Mouse (Mus musculus): ENCODE results near the gene Tuba1b. TPM values are rescaled to one million over a fixed set of nuclear protein-coding genes. Genes with fewer than 3 reads are reported as not detected.

Tuba1b gene
- polyA plus RNA-seq, 1 experiment from 2014 or later = 1,892 TPM

DNA sequence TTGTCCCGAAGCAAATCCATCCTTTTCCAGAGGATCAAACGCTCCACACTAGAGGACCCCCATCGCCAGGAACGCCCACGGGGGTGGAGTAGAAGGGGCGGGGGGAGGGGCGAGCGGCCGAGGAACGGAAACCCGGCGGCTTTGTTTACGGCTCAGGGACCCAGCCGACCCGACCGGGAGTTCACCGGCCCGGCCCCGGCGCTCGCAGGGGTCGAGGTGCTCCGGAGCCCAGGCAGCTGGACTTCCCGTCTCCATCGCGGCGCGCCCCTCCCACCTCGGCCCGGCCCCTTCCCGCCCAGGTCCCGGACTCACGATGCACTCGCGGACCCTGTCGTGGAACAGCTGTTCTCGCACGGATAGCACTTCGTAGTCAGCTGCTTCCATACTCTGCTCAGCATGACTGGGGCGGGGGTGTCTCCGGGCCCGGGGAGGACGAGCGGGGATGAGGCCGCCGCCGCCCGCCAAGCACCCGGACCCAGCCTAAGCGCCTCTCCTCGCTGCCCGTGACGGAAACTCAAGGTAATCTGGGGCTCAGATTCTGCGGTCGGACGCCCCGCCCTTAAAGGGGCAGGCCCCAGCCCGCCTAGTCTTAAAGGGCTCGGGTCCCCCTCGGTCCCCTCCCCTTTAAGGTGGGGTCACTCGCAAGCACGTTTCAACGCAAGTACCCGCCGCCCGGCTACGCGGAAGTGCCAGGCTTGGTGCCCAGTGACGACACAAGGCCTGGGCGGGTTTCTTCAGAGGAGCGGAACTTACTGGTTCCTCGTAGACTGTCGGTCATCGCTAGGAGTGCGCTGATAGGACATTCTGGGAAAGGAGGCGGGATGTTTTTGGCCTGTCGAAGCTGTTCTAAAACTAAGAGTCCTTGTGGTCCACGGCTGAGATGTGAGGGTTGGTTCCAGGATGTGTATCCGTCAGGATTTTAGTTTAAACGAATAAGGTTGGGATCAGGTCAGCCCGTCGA lies 16.5 kb downstream of the Tuba1b start, which contains the start of gene Lmbr1l:
Gene Lmbr1l, minus strand, starts transcription at position 694 of the 961 bp plus-strand sequence.
- H3K27ac ChIP-seq (ENCODE audit: low read length) = peak within 1 kb of the TSS; percentile 96
- H3K27me3 ChIP-seq (ENCODE audit: control insufficient read depth, insufficient read depth, low read depth, low read length) = no peaks in the 10 kb centered on the region
- peak within 1 kb of the TSS; percentile 80 for H3K4me3 ChIP-seq (ENCODE audit: low read length)
- WGBS = under 1% methylated on average over 82 of the region's 82 CpGs
- H3K4me2 ChIP-seq (ENCODE audit: low read depth, low read length) = peak within 1 kb of the TSS; percentile 81
- no peaks in the 10 kb centered on the region for H3K36me3 ChIP-seq (ENCODE audit: control insufficient read depth, insufficient read depth, low read length)
- peaks cover 9% of the 10 kb centered on the region for H3K4me1 ChIP-seq (replicated peaks; ENCODE audit: control insufficient read depth, insufficient read depth, low read length)
- H3K9ac ChIP-seq (ENCODE audit: low read length) = peak within 1 kb of the TSS; percentile 82
- ATAC-seq (ENCODE audit: low read depth) = peak; percentile 98
- no peaks in the 10 kb centered on the region for H3K9me3 ChIP-seq (ENCODE audit: control insufficient read depth, low read length)

DNA sequence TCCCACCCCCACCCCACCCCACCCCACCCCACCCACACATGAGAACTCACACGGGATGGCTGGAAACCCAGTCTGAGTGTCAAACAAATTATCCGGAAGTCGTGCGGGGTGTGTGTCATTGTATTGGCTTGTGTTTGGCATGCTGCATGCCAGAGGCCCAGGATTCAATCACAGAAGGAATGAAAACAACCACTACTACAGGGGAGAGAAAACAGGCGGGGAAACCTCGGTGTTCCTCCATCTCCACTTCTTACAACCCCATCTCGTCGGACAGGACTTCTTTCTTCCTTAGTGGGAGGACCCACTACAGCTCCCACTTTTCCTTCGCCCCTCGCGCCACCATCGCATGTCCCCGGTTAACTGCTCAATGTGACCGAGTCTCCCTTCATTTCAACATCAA lies 17.3 kb downstream of the Tuba1b start:
- ATAC-seq (ENCODE audit: low read depth) = no peak
- Histone ChIP-seq H3K4me2 (ENCODE audit: low read depth, low read length) (peak overlapping the region; percentile 81), H3K9ac (ENCODE audit: low read length) (peak overlapping the region; percentile 82), H3K4me1 (replicated peaks; ENCODE audit: control insufficient read depth, insufficient read depth, low read length) (peaks cover 9% of the 10 kb centered on the region), H3K27me3 (ENCODE audit: control insufficient read depth, insufficient read depth, low read depth, low read length) (no peaks in the 10 kb centered on the region), H3K36me3 (ENCODE audit: control insufficient read depth, insufficient read depth, low read length) (peaks cover 3% of the 10 kb centered on the region; the same call in 1 of the 2 replicates), H3K27ac (ENCODE audit: low read length) (peak overlapping the region; percentile 96), H3K4me3 (ENCODE audit: low read length) (peak overlapping the region; percentile 80), H3K9me3 (ENCODE audit: control insufficient read depth, low read length) (no peaks in the 10 kb centered on the region)
- 0% methylated on average over 14 of the region's 14 CpGs for WGBS

DNA sequence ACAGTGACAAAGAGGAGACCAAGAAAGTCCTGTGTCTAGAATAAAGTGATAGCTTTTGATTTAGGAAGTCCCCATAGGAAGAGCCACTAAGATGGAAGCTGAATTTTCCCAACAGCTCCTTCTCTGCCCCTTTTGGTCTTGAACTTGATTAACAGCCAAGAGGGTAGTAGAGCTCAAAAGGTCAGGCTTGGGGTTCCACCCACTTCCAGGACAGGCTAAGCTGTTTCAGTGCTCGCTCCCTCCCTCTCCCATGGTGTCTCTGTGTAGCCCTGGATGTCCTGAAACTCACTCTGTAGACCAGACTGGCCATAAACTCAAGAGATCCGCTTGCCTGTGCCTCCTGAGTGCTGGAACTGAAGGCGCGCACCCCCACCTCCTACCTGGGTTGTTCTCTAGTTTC lies 18.3 kb downstream of the Tuba1b start:
- no peaks in the 10 kb centered on the region for H3K27me3 ChIP-seq (ENCODE audit: control insufficient read depth, insufficient read depth, low read depth, low read length)
- WGBS = 92% methylated on average over 4 of the region's 4 CpGs
- peaks cover 10% of the 10 kb centered on the region for H3K36me3 ChIP-seq (ENCODE audit: control insufficient read depth, insufficient read depth, low read length)
- H3K9ac ChIP-seq (ENCODE audit: low read length) = no peak overlapping the region
- no peak overlapping the region for H3K27ac ChIP-seq (ENCODE audit: low read length)
- H3K4me2 ChIP-seq (ENCODE audit: low read depth, low read length) = peak overlapping the region; percentile 81; the same call in 1 of the 2 replicates
- no peaks in the 10 kb centered on the region for H3K9me3 ChIP-seq (ENCODE audit: control insufficient read depth, low read length)
- no peak for ATAC-seq (ENCODE audit: low read depth)
- H3K4me1 ChIP-seq (replicated peaks; ENCODE audit: control insufficient read depth, insufficient read depth, low read length) = peaks cover 9% of the 10 kb centered on the region
- H3K4me3 ChIP-seq (ENCODE audit: low read length) = no peak overlapping the region

DNA sequence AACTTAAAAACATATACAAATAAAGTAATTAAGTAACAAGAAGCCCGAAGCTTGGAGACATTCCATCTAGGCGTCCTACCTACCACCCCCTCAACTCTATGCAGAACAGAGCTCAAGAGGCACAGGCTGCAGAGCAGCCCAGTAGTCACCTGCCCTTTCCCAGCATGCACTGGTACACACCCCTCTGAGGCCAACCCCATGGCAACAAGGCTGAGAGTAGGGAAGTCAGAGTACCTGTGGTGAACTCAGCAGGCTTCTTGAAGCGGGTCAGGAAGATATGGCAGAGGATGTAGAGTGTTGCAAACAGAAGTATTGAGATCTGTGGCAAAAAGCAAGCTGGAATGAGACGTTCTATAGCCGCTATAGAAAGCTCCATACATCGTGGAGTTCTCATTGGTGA lies 19.5 kb downstream of the Tuba1b start:
- no peak overlapping the region for H3K4me2 ChIP-seq (ENCODE audit: low read depth, low read length)
- H3K4me1 ChIP-seq (replicated peaks; ENCODE audit: control insufficient read depth, insufficient read depth, low read length) = peaks cover 9% of the 10 kb centered on the region
- no peak for ATAC-seq (ENCODE audit: low read depth)
- peaks cover 15% of the 10 kb centered on the region for H3K36me3 ChIP-seq (ENCODE audit: control insufficient read depth, insufficient read depth, low read length)
- no peak overlapping the region for H3K27ac ChIP-seq (ENCODE audit: low read length)
- H3K9ac ChIP-seq (ENCODE audit: low read length) = no peak overlapping the region
- WGBS = 84% methylated on average over 6 of the region's 6 CpGs
- H3K4me3 ChIP-seq (ENCODE audit: low read length) = no peak overlapping the region
- H3K27me3 ChIP-seq (ENCODE audit: control insufficient read depth, insufficient read depth, low read depth, low read length) = no peaks in the 10 kb centered on the region
- no peaks in the 10 kb centered on the region for H3K9me3 ChIP-seq (ENCODE audit: control insufficient read depth, low read length)

DNA sequence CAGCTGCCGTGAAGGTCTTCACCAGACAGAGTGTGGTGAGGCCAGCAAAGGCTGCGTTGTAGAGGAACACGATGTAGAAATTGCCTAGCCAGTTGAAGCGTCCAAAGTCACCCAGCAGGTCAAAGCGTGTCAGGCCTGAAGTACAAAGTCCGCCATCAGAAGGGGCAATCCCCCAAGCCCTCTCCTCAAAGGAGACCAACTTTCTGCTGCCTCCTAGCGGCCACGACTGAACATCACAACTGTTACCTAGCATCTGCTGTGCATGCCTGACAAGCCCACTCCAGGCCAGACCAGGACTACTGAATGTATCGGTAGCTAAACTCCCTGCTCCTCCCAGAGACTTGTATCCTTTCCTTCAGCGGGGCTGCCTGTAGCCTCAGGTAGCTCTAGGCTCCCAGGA lies 29.7 kb downstream of the Tuba1b start:
- Histone ChIP-seq H3K27ac (ENCODE audit: low read length) (no peak overlapping the region), H3K4me1 (replicated peaks; ENCODE audit: control insufficient read depth, insufficient read depth, low read length) (no peaks in the 10 kb centered on the region), H3K9ac (ENCODE audit: low read length) (no peak overlapping the region), H3K36me3 (ENCODE audit: control insufficient read depth, insufficient read depth, low read length) (peaks cover 26% of the 10 kb centered on the region), H3K4me3 (ENCODE audit: low read length) (no peak overlapping the region), H3K27me3 (ENCODE audit: control insufficient read depth, insufficient read depth, low read depth, low read length) (no peaks in the 10 kb centered on the region), H3K9me3 (ENCODE audit: control insufficient read depth, low read length) (no peaks in the 10 kb centered on the region), H3K4me2 (ENCODE audit: low read depth, low read length) (no peak overlapping the region)
- no peak for ATAC-seq (ENCODE audit: low read depth)
- 31% methylated on average over 10 of the region's 10 CpGs for WGBS

DNA sequence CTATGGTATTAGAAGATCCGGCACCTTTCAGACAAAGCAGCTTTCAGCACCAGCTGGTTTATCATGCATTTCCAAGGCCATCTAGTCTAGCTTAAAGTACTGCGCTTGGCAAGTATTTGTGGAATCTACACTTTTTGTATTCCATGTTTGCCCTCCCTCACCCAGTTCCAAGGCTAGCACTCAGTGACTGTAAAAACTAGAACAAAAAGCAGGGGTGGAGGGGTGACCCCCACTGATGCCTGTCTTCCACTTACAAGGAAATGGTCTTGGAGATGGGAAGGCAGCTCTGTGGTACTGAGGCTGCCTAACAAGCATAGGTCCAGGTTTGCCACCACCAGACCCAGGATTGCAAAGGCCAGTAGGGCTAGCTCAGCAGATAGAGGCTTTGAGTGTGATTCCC lies 31.8 kb downstream of the Tuba1b start:
- WGBS = 83% methylated on average over 2 of the region's 2 CpGs
- Histone ChIP-seq H3K36me3 (ENCODE audit: control insufficient read depth, insufficient read depth, low read length) (peaks cover 18% of the 10 kb centered on the region), H3K4me2 (ENCODE audit: low read depth, low read length) (no peak overlapping the region), H3K9me3 (ENCODE audit: control insufficient read depth, low read length) (no peaks in the 10 kb centered on the region), H3K4me1 (replicated peaks; ENCODE audit: control insufficient read depth, insufficient read depth, low read length) (peaks cover 7% of the 10 kb centered on the region), H3K4me3 (ENCODE audit: low read length) (no peak overlapping the region), H3K27me3 (ENCODE audit: control insufficient read depth, insufficient read depth, low read depth, low read length) (peaks cover 16% of the 10 kb centered on the region), H3K9ac (ENCODE audit: low read length) (no peak overlapping the region), H3K27ac (ENCODE audit: low read length) (no peak overlapping the region)
- ATAC-seq (ENCODE audit: low read depth) = no peak

DNA sequence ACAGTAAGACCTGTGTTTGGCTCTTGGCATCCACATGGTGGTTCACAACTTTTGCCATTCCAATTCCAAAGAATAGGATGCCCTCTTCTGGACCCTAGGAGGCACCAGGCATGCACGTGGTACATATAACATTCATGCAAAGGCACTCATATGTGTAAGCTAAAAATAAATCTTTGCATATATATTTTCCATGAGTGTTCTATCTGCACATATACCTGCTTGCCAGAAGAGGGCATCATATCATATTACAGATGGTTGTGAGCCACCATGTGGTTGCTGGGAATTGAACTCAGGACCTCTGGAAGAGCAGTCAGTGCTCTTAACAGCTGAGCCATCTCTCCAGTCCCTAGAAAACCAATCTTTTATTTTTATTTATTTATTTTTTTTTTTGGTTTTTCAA lies 32.8 kb downstream of the Tuba1b start:
- H3K4me3 ChIP-seq (ENCODE audit: low read length) = no peak overlapping the region
- no peak overlapping the region for H3K4me2 ChIP-seq (ENCODE audit: low read depth, low read length)
- no peak overlapping the region for H3K27ac ChIP-seq (ENCODE audit: low read length)
- no peak for ATAC-seq (ENCODE audit: low read depth)
- H3K9me3 ChIP-seq (ENCODE audit: control insufficient read depth, low read length) = no peaks in the 10 kb centered on the region
- H3K4me1 ChIP-seq (replicated peaks; ENCODE audit: control insufficient read depth, insufficient read depth, low read length) = peaks cover 8% of the 10 kb centered on the region
- H3K36me3 ChIP-seq (ENCODE audit: control insufficient read depth, insufficient read depth, low read length) = peaks cover 12% of the 10 kb centered on the region
- H3K27me3 ChIP-seq (ENCODE audit: control insufficient read depth, insufficient read depth, low read depth, low read length) = peaks cover 26% of the 10 kb centered on the region
- WGBS = 60% methylated on average over 1 of the region's 1 CpGs
- H3K9ac ChIP-seq (ENCODE audit: low read length) = no peak overlapping the region

DNA sequence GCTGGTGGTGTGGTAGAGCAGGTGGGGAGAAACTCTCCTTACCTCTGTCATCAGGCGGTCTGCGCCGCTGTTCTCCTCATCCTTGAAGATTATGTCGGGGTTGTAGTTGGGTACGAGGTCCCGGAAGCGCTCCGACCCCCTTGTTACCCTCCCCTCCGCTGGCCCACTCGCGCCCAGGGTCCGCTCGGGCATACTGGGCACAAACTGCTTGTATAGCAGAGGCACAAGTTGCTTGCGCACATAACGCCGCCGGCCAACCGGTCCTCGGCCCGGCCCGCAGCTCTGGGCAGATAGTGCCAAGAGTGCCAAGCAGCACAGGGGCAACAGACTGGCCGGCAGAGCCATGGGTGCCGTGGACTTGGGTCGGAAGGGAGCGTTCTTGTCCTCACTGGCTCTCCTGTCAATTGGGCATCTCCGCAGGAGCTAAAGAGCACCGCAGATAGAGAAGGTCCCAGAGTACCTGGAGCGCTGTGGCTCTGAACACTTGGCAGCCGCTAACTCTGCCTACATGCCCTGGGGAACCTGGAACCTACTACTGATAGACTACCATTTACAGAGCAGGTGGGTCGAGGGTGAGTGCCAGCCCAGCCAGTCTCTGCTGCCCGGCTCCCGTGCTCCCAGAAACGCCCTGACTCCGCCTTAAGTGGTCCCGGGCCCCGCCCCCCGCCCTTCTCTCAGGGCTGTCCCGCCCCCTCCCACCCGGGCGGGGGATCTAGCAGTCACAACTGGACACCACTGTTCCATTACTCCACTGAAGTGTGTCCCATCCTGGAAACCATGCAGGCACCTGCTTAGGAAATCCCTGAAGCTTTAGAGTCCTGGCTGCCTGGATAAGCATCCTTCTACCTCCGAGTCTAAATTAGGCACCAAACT lies 36.2 kb downstream of the Tuba1b start, which contains the start of gene Dhh:
Gene Dhh, minus strand, starts transcription at position 613 of the 873 bp plus-strand sequence.
- no peaks in the 10 kb centered on the region for H3K9me3 ChIP-seq (ENCODE audit: control insufficient read depth, low read length)
- H3K4me3 ChIP-seq (ENCODE audit: low read length) = peak within 1 kb of the TSS; percentile 28
- H3K4me2 ChIP-seq (ENCODE audit: low read depth, low read length) = peak within 1 kb of the TSS; percentile 46
- H3K4me1 ChIP-seq (replicated peaks; ENCODE audit: control insufficient read depth, insufficient read depth, low read length) = peaks cover 36% of the 10 kb centered on the region
- H3K27me3 ChIP-seq (ENCODE audit: control insufficient read depth, insufficient read depth, low read depth, low read length) = peaks cover 57% of the 10 kb centered on the region
- no peaks in the 10 kb centered on the region; the same call in 1 of the 2 replicates for H3K36me3 ChIP-seq (ENCODE audit: control insufficient read depth, insufficient read depth, low read length)
- no peak within 1 kb of the TSS for H3K27ac ChIP-seq (ENCODE audit: low read length)
- peak; percentile 42; the same call in 1 of the 2 replicates for ATAC-seq (ENCODE audit: low read depth)
- WGBS = under 1% methylated on average over 41 of the region's 41 CpGs
- peak within 1 kb of the TSS; percentile 5; the same call in 1 of the 2 replicates for H3K9ac ChIP-seq (ENCODE audit: low read length)

All from lung, embryonic 16.5 days (tissue).